Mouse (Mus musculus): ENCODE data around the gene Khdc3.
"Not testable (repeated sequence)": the region's sequence is repeated elsewhere in the genome, so short reads cannot be mapped to it uniquely, and the experiment has no call there.

Gene Khdc3

GRCm38 (mm10) chr9:73101536-73101935 is at the start of gene Khdc3:
Gene Khdc3, plus strand, starts transcription at chr9:73101836.
- in situ Hi-C loops (cut with MboI, MseI), result loop anchor here (5.0 kb wide), 1 partner anchor 134 kb away; no protein-coding TSS in a partner anchor

- in situ Hi-C loops (cut with MboI, MseI), result no loop called here
These were observed 46.2 kb upstream of the Khdc3 start for GRCm38 (mm10) chr9:73055441-73055911.

- in situ Hi-C loops (cut with MboI, MseI), result no loop called here
These were observed 42.4 kb upstream of the Khdc3 start for GRCm38 (mm10) chr9:73059224-73059623.

GRCm38 (mm10) chr9:73063621-73064290 is 37.9 kb upstream of the Khdc3 start:
- in situ Hi-C loops (cut with MboI, MseI), result no loop called here

GRCm38 (mm10) chr9:73067086-73067485 is 34.5 kb upstream of the Khdc3 start:
- in situ Hi-C loops (cut with MboI, MseI), result no loop called here

GRCm38 (mm10) chr9:73068230-73068679 is 33.4 kb upstream of the Khdc3 start:
- in situ Hi-C loops (cut with MboI, MseI), result no loop called here

GRCm38 (mm10) chr9:73068688-73069087 is 32.9 kb upstream of the Khdc3 start:
- in situ Hi-C loops (cut with MboI, MseI), result no loop called here

- in situ Hi-C loops (cut with MboI, MseI), result no loop called here
These were observed 30.5 kb upstream of the Khdc3 start for GRCm38 (mm10) chr9:73070971-73071659.

GRCm38 (mm10) chr9:73072426-73072825 is 29.2 kb upstream of the Khdc3 start:
- in situ Hi-C loops (cut with MboI, MseI), result no loop called here

GRCm38 (mm10) chr9:73073169-73073568 is 28.5 kb upstream of the Khdc3 start:
- in situ Hi-C loops (cut with MboI, MseI), result no loop called here

GRCm38 (mm10) chr9:73079349-73079748 is 22.3 kb upstream of the Khdc3 start:
- in situ Hi-C loops (cut with MboI, MseI), result not testable (repeated sequence)

GRCm38 (mm10) chr9:73079801-73080325 is 21.8 kb upstream of the Khdc3 start:
- in situ Hi-C loops (cut with MboI, MseI), result no loop called here

- in situ Hi-C loops (cut with MboI, MseI), result no loop called here
These were observed 19.2 kb upstream of the Khdc3 start for GRCm38 (mm10) chr9:73082291-73083000.

GRCm38 (mm10) chr9:73083956-73084355 is 17.7 kb upstream of the Khdc3 start:
- in situ Hi-C loops (cut with MboI, MseI), result no loop called here

- in situ Hi-C loops (cut with MboI, MseI), result no loop called here
These were observed 15.8 kb upstream of the Khdc3 start for GRCm38 (mm10) chr9:73085845-73086244.

- in situ Hi-C loops (cut with MboI, MseI), result no loop called here
These were observed 14.5 kb upstream of the Khdc3 start for GRCm38 (mm10) chr9:73087121-73087520.

- in situ Hi-C loops (cut with MboI, MseI), result no loop called here
These were observed 14.1 kb upstream of the Khdc3 start for GRCm38 (mm10) chr9:73087581-73087980.

- in situ Hi-C loops (cut with MboI, MseI), result no loop called here
These were observed 12.3 kb upstream of the Khdc3 start for GRCm38 (mm10) chr9:73089222-73089920.

GRCm38 (mm10) chr9:73090121-73090520 is 11.5 kb upstream of the Khdc3 start:
- in situ Hi-C loops (cut with MboI, MseI), result loop anchor here (5.0 kb wide), 1 partner anchor 48 kb away; the partner anchor contains the start of genes Pigb and Rab27a

- in situ Hi-C loops (cut with MboI, MseI), result loop anchor here (5.0 kb wide), 1 partner anchor 49 kb away; the partner anchor contains the start of genes Pigb and Rab27a
These were observed 9.9 kb upstream of the Khdc3 start for GRCm38 (mm10) chr9:73091747-73092146.

GRCm38 (mm10) chr9:73094580-73094979 is 7.1 kb upstream of the Khdc3 start:
- in situ Hi-C loops (cut with MboI, MseI), result loop anchor here (5.0 kb wide), 1 partner anchor 52 kb away; the partner anchor contains the start of genes Pigb and Rab27a
